Mouse (Mus musculus) retina, postnatal 1 day (tissue): ENCODE results near the gene Trim26.
"Not testable (repeated sequence)": the region's sequence is repeated elsewhere in the genome, so short reads cannot be mapped to it uniquely, and the experiment has no call there.

Source experiments
- DNase-seq: peaks from one replicate; pipeline ENCODE4 v3.0.0-alpha.2; 2012

Gene Trim26

GRCm38 (mm10) chr17:36836874-36837647, at the start of gene Trim26:
Gene Trim26 (plus strand): TSS chr17:36837134.
- peak; percentile 99 for DNase-seq

- no peak for DNase-seq
Observed at GRCm38 (mm10) chr17:36788351-36788750, 48.6 kb upstream of the Trim26 start.

- DNase-seq: peak; percentile 90
Observed at GRCm38 (mm10) chr17:36788801-36789200, 48.1 kb upstream of the Trim26 start.

GRCm38 (mm10) chr17:36799493-36799892, 37.4 kb upstream of the Trim26 start:
- DNase-seq: no peak

- not testable (repeated sequence) for DNase-seq
Observed at GRCm38 (mm10) chr17:36799921-36800462, 36.9 kb upstream of the Trim26 start.

- no peak for DNase-seq
Observed at GRCm38 (mm10) chr17:36811871-36812270, 25.1 kb upstream of the Trim26 start, which contains the start of gene H2-M10.6. Gene H2-M10.6 (plus strand): TSS chr17:36812171.

- peak; percentile 71 for DNase-seq
Observed at GRCm38 (mm10) chr17:36824005-36824404, 12.9 kb upstream of the Trim26 start.

GRCm38 (mm10) chr17:36825525-36825924, 11.4 kb upstream of the Trim26 start:
- peak; percentile 33 for DNase-seq

GRCm38 (mm10) chr17:36826002-36826401, 10.9 kb upstream of the Trim26 start:
- peak; percentile 86 for DNase-seq

- DNase-seq: no peak
Observed at GRCm38 (mm10) chr17:36828488-36828887, 8.4 kb upstream of the Trim26 start.

- no peak for DNase-seq
Observed at GRCm38 (mm10) chr17:36830470-36830869, 6.5 kb upstream of the Trim26 start.

- no peak for DNase-seq
Observed at GRCm38 (mm10) chr17:36832694-36833093, 4.2 kb upstream of the Trim26 start.

- DNase-seq: peak; percentile 38
Observed at GRCm38 (mm10) chr17:36835591-36836426, 1.1 kb upstream of the Trim26 start.

- no peak for DNase-seq
Observed at GRCm38 (mm10) chr17:36836427-36836812, 514 bp upstream of the Trim26 start.

- no peak for DNase-seq
Observed at GRCm38 (mm10) chr17:36839001-36839400, 2.1 kb downstream of the Trim26 start.

GRCm38 (mm10) chr17:36839931-36840330, 3.0 kb downstream of the Trim26 start:
- no peak for DNase-seq

- no peak for DNase-seq
Observed at GRCm38 (mm10) chr17:36840961-36841445, 4.1 kb downstream of the Trim26 start.

- no peak for DNase-seq
Observed at GRCm38 (mm10) chr17:36843696-36844095, 6.8 kb downstream of the Trim26 start.

- no peak for DNase-seq
Observed at GRCm38 (mm10) chr17:36844286-36844719, 7.4 kb downstream of the Trim26 start.

- DNase-seq: no peak
Observed at GRCm38 (mm10) chr17:36844725-36845124, 7.8 kb downstream of the Trim26 start.

GRCm38 (mm10) chr17:36848911-36849310, 12.0 kb downstream of the Trim26 start:
- DNase-seq: no peak

- DNase-seq: no peak
Observed at GRCm38 (mm10) chr17:36849992-36850391, 13.1 kb downstream of the Trim26 start.

- no peak for DNase-seq
Observed at GRCm38 (mm10) chr17:36851200-36851599, 14.3 kb downstream of the Trim26 start.
